Mouse (Mus musculus): Measurements from ENCODE around the gene Entpd4b. TPM values are rescaled to one million over a fixed set of nuclear protein-coding genes. Genes with fewer than 3 reads are reported as not detected.
"Not testable (repeated sequence)": the region's sequence is repeated elsewhere in the genome, so short reads cannot be mapped to it uniquely, and the experiment has no call there.

Entpd4b gene
- polyA plus RNA-seq, 1 experiment from 2014 or later = 20.6 TPM

DNA sequence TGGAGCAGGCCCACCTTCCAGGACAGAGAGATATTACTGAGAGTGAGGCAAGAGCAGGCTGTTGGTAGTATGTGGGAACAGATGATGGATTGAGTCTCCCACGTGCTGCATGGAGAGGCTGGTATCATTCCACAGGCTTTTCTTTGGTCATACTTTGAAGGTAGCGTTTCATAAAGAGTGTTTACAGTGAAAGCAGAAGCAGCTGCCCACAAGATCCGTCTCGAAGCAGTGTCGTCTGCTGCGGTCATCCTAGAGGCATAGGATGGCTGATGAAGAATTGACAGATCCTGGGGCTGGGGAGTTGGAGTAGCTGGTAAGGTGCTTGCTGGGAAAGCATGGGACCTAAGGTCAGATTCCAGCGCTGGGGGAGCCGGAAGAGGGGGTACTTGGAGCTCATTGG lies 1.6 kb downstream of the Entpd4b start:
- H3K4me3 ChIP-seq (replicated peaks); H3K4me2 ChIP-seq; H3K27ac ChIP-seq (replicated peaks); H3K9ac ChIP-seq (replicated peaks); H3K9me3 ChIP-seq (replicated peaks); ATAC-seq (ENCODE audit: low FRiP score); H3K4me1 ChIP-seq; H3K36me3 ChIP-seq; H3K27me3 ChIP-seq (replicated peaks): not testable (repeated sequence)
- no CpG with 5 or more reads among the region's 8 CpGs for WGBS

DNA sequence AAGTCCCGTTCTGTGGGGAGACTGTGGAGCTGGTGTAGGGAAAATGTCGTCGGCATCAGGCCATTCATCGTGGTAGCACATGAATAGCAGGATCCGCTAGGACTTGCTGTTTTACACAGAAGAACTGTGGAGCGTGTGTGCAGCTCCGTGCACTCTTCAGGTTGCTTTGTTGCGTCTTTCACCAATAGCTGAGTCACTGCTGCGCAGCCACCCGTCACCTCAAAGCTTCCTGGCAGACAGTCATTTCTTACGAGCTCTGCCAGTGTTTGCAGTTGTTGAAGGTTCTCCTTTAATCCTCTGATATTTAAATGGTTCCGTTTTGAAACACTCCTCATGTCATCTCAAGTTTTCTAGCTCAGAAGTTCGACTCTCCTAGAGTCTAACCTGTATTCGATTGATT lies 2.3 kb downstream of the Entpd4b start:
- not testable (repeated sequence) for H3K27ac ChIP-seq (replicated peaks); H3K27me3 ChIP-seq (replicated peaks); H3K36me3 ChIP-seq; H3K4me1 ChIP-seq; H3K9ac ChIP-seq (replicated peaks); H3K4me2 ChIP-seq; H3K9me3 ChIP-seq (replicated peaks); H3K4me3 ChIP-seq (replicated peaks); ATAC-seq (ENCODE audit: low FRiP score)
- no CpG with 5 or more reads among the region's 14 CpGs for WGBS

Other genes starting within 250 kb of the Entpd4b start
- not detected in 2 replicates for gene Gm16867, start 52.1 kb upstream of the Entpd4b start, polyA plus RNA-seq (2015; fragmentation: Nextera tagmentation; extraction: Ambion mirVana)
- not detected in 2 replicates for gene Gm27179, start 42.9 kb upstream of the Entpd4b start, polyA plus RNA-seq (2015; fragmentation: Nextera tagmentation; extraction: Ambion mirVana)

Data from neural tube, embryonic 15.5 days (tissue).